Mouse (Mus musculus): Measurements from ENCODE around the gene Ms4a10.

GRCm38 (mm10) chr19:10936077-10936476, 38.4 kb downstream of the Ms4a10 start:
- TF ChIP-seq MAFK (IDR thresholded peaks at IDR 0.05; ENCODE audit: borderline replicate concordance, low read depth, low read length) (no peak), ZNF384 (IDR thresholded peaks at IDR 0.05; ENCODE audit: low read depth, low read length) (no peak), CTCF (IDR thresholded peaks at IDR 0.05 in 2 of 3, conservative IDR thresholded peaks at IDR 0.05 in 1 of 3; ENCODE audit: control insufficient read depth in 1 of 3, insufficient read depth in 1 of 3, low read depth in 2 of 3, low read length in 3 of 3, poor library complexity in 1 of 3, severe bottlenecking in 1 of 3) (peak; percentile 30 to 46 (median 44); a peak in 5 of 6 replicates), UBTF (IDR thresholded peaks at IDR 0.05; ENCODE audit: borderline replicate concordance, insufficient read depth, low read depth, low read length) (no peak), RAD21 (IDR thresholded peaks at IDR 0.05; ENCODE audit: low read depth, low read length) (peak; percentile 1; the same call in 1 of the 2 replicates), ELF1 (IDR thresholded peaks at IDR 0.05; ENCODE audit: low read depth, low read length) (no peak), SMC3 (IDR thresholded peaks at IDR 0.05; ENCODE audit: low read depth, low read length) (peak; percentile 15; the same call in 1 of the 2 replicates), EP300 (IDR thresholded peaks at IDR 0.05; ENCODE audit: low read depth in 1 of 2, low read length in 2 of 2) (no peak)
